Comparison of ENCODE assay signal across 17 mouse cellular contexts in the genomic region with DNA sequence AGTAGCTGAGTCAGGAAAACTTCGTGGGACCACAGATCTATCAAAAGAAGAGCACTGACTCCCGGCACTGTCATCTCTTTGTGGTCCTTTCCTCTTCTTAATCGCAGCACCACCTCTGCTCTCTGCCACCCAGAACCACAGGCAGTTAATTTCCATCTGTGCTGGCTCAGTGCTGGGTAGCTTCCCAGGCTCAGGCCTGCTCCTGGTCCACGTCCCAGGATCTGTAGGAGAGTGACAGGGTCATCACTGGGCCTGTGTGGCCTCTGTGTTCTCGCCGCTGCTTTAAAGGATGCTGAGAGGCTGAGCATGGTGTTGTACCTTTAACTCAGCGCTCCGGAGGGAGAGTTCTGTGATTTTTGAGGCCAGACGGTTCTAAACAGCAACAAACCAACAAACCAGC. TPM values are rescaled to one million over a fixed set of nuclear protein-coding genes. Genes with fewer than 3 reads are reported as not detected.
DNase-seq lines count a peak whose midpoint lies in the region; ATAC-seq lines count a peak whose summit lies in the region.
"Had no signal": no experiment of that assay in that cellular context is flagged by ENCODE, and none has a peak within 500 bp of the region (broad histone marks: within the 10 kb centered on the region; RNA-seq: fewer than 3 reads in every experiment).

No protein-coding gene starts in this region.

- H3K9me3 ChIP-seq in neural tube, embryonic 11.5 days (ENCODE audit: control insufficient read depth, low read length): no peaks in the 10 kb centered on the region
- H3K9me3 ChIP-seq in hindbrain, embryonic 13.5 days: no peaks in the 10 kb centered on the region
- H3K9me3 ChIP-seq in heart, embryonic 10.5 days: no peaks in the 10 kb centered on the region
- H3K9me3 ChIP-seq: limb, embryonic 10.5 days had no signal

- no peaks in the 10 kb centered on the region; the same call in 1 of the 2 replicates for H3K4me1 ChIP-seq in neural tube, embryonic 11.5 days (ENCODE audit: control insufficient read depth, insufficient read depth, low read length)
- peaks cover 25% of the 10 kb centered on the region for H3K4me1 ChIP-seq in hindbrain, embryonic 13.5 days (replicated peaks)
- peaks cover 6% of the 10 kb centered on the region; the same call in 1 of the 2 replicates for H3K4me1 ChIP-seq in heart, embryonic 10.5 days

- H3K4me2 ChIP-seq in neural tube, embryonic 11.5 days (ENCODE audit: low read depth): no peak overlapping the region
- no peak overlapping the region for H3K4me2 ChIP-seq in hindbrain, embryonic 13.5 days

- no peak overlapping the region for H3K4me3 ChIP-seq in neural tube, embryonic 11.5 days (ENCODE audit: low read depth, low read length)
- no peak overlapping the region for H3K4me3 ChIP-seq in hindbrain, embryonic 13.5 days
- no peak overlapping the region for H3K4me3 ChIP-seq in heart, embryonic 10.5 days
- H3K4me3 ChIP-seq: limb, embryonic 10.5 days had no signal

- ATAC-seq in neural tube, embryonic 11.5 days (ENCODE audit: insufficient read depth, low FRiP score, low TSS enrichment): no peak
- 0 out of 2 replicates have a peak, but pooled peaks have one; percentile 34 for ATAC-seq in hindbrain, embryonic 13.5 days (ENCODE audit: low FRiP score)
- no peak for ATAC-seq in erythroid progenitor cell, adult 5-6 weeks (replicated peaks; ENCODE audit: low FRiP score, poor library complexity, severe bottlenecking)
- ATAC-seq: liver, postnatal 0 days had no signal

- 70% methylated on average over 9 of the region's 9 CpGs for WGBS in neural tube, embryonic 11.5 days
- WGBS in hindbrain, embryonic 13.5 days: 46% methylated on average over 9 of the region's 9 CpGs
- WGBS in heart, embryonic 10.5 days: 63% methylated on average over 9 of the region's 9 CpGs

- peak overlapping the region; percentile 18; the same call in 1 of the 2 replicates for H3K9ac ChIP-seq in neural tube, embryonic 11.5 days (ENCODE audit: low read length)
- no peak overlapping the region for H3K9ac ChIP-seq in hindbrain, embryonic 13.5 days
- H3K9ac ChIP-seq: liver, postnatal 0 days had no signal

- H3K27me3 ChIP-seq in neural tube, embryonic 11.5 days (ENCODE audit: control insufficient read depth, insufficient read depth, low read length): no peaks in the 10 kb centered on the region
- H3K27me3 ChIP-seq in hindbrain, embryonic 13.5 days: no peaks in the 10 kb centered on the region
- peaks cover 10% of the 10 kb centered on the region; the same call in 1 of the 2 replicates for H3K27me3 ChIP-seq in heart, embryonic 10.5 days (ENCODE audit: insufficient read depth, poor library complexity, severe bottlenecking)

- H3K27ac ChIP-seq in neural tube, embryonic 11.5 days (ENCODE audit: low read depth, low read length): no peak overlapping the region
- H3K27ac ChIP-seq in hindbrain, embryonic 13.5 days: peak overlapping the region; percentile 53
- no peak overlapping the region for H3K27ac ChIP-seq in heart, embryonic 10.5 days
- H3K27ac ChIP-seq: limb, embryonic 10.5 days had no signal

- DNase-seq in neural tube, embryonic 11.5 days (ENCODE audit: low spot score): no peak
- DNase-seq in neural tube, embryonic 10.5 days (ENCODE audit: extremely low spot score, low spot score): no peak
- peak; percentile 65 to 66 for DNase-seq in cerebellum, postnatal 10 days
- DNase-seq in kidney, adult 9 months: no peak
- DNase-seq in heart, embryonic 10.5 days (ENCODE audit: low spot score): no peak
- DNase-seq: adrenal gland, adult 2 months; gastrocnemius, postnatal 10 days; heart, adult 18-20 months; heart, postnatal 36 days; liver, postnatal 0 days; lung, postnatal 10 days; spleen, adult 18-20 months; thymus, adult 18-20 months; thymus, postnatal 4 days had no signal

- H3K36me3 ChIP-seq in neural tube, embryonic 11.5 days (ENCODE audit: control insufficient read depth, insufficient read depth, low read length): no peaks in the 10 kb centered on the region
- no peaks in the 10 kb centered on the region for H3K36me3 ChIP-seq in hindbrain, embryonic 13.5 days
- no peaks in the 10 kb centered on the region for H3K36me3 ChIP-seq in heart, embryonic 10.5 days
- H3K36me3 ChIP-seq: limb, embryonic 10.5 days had no signal

RNA-seq across cellular contexts. Expression of gene Agap1, which starts 11.1 kb away (rescaled TPM):
- polyA plus RNA-seq in neural tube, embryonic 11.5 days (2014; fragmentation: Nextera tagmentation; extraction: Ambion mirVana): 31.1 and 34.1 TPM in 2 replicates
- 48.4 and 51.3 TPM in 2 replicates for polyA plus RNA-seq in hindbrain, embryonic 13.5 days (2015; fragmentation: Nextera tagmentation; extraction: Ambion mirVana)
- total RNA-seq in erythroid progenitor cell, adult 5-6 weeks (2015; ENCODE audit: low replicate concordance): 8.4 and 11.2 TPM in 2 replicates
- total RNA-seq in erythroid progenitor cell, adult 5-6 weeks (2017; ENCODE audit: low replicate concordance): 8.3 and 10.1 TPM in 2 replicates
- polyA plus RNA-seq in heart, embryonic 10.5 days (2016; fragmentation: Nextera tagmentation; extraction: Ambion mirVana): 7.6 and 10.3 TPM in 2 replicates

Comparison
In these comparisons a context has a peak if more than half of its experiments do, and no peak if none do; other contexts are left out.
1. DNase-seq: peak in cerebellum, postnatal 10 days (2 of 2); none in neural tube, embryonic 11.5 days (single experiment), neural tube, embryonic 10.5 days (single experiment), kidney, adult 9 months (single experiment) and heart, embryonic 10.5 days (single experiment).